Mouse (Mus musculus) heart, adult 2 months (tissue): Measurements from ENCODE around the gene Tesk1. TPM values are rescaled to one million over a fixed set of nuclear protein-coding genes. Genes with fewer than 3 reads are reported as not detected.

Experiments used
- DNase-seq, 2 experiments: peaks; one replicate each; pipeline ENCODE4 v3.0.0; 2021
- H3K27ac ChIP-seq: fragments of 200-600 bp; 2 replicates; pipeline ENCODE4 v1.8.1; 2022
- H3K27me3 ChIP-seq: fragments of 200-500 bp; 2 replicates; pipeline ENCODE4 v1.6.1; 2012; ENCODE audit warnings: mild to moderate bottlenecking, low read length, inconsistent platforms, mixed read lengths; ENCODE audit not compliant: control insufficient read depth, insufficient read depth
- H3K36me3 ChIP-seq: fragments of 200-500 bp; 2 replicates; pipeline ENCODE4 v1.6.1; 2012; ENCODE audit warnings: low read length, inconsistent platforms; ENCODE audit not compliant: control insufficient read depth, insufficient read depth
- H3K4me1 ChIP-seq: fragments of 200-500 bp; 2 replicates; pipeline ENCODE4 v1.6.1; 2011; ENCODE audit warnings: low read length; ENCODE audit not compliant: control insufficient read depth, insufficient read depth
- H3K4me3 ChIP-seq: fragments of 200-600 bp; 2 replicates; pipeline ENCODE4 v1.8.1; 2022
- H3K79me2 ChIP-seq: fragments of 200-500 bp; replicated peaks from 2 replicates; pipeline ENCODE4 v1.6.1; 2012; ENCODE audit warnings: mild to moderate bottlenecking, inconsistent platforms, low read length, moderate library complexity, mixed read lengths; ENCODE audit not compliant: control insufficient read depth, insufficient read depth
- H3K9ac ChIP-seq: fragments of 200-500 bp; 2 replicates; pipeline ENCODE4 v1.6.1; 2012; ENCODE audit warnings: low read depth, mild to moderate bottlenecking, control low read depth, inconsistent platforms, low read length, mixed read lengths
- CTCF ChIP-seq: fragments of 200-600 bp; IDR thresholded peaks from 2 replicates; pipeline ENCODE4 v1.8.1; 2022; ENCODE audit warnings: antibody characterized with exemption, mild to moderate bottlenecking, moderate library complexity
- EP300 ChIP-seq: fragments of 200-500 bp; IDR thresholded peaks from 2 replicates; pipeline ENCODE4 v1.6.1; 2011; ENCODE audit warnings: low read depth, low read length, control low read depth; ENCODE audit not compliant: insufficient read depth
- POLR2A ChIP-seq: fragments of 200-500 bp; IDR thresholded peaks from 2 replicates; pipeline ENCODE4 v1.6.1; 2011; ENCODE audit warnings: mild to moderate bottlenecking, low read depth, low read length, control low read depth; ENCODE audit not compliant: insufficient read depth
- WGBS: fragments of 180-500 bp; shearing (Covaris S2); methylation state at CpG from one replicate; pipeline ENCODE4 v1.1.7; 2018; 5-methylcytosine and 5-hydroxymethylcytosine counted together
- intact Hi-C: fragments of 180-260 bp; cut with DNase I; formaldehyde crosslinking; loops from one replicate; pipeline ENCODE4 v1.15.1; 2025
- polyA plus RNA-seq: library from polyadenylated mRNA; depleted of rRNA; stranded (reverse); fragments of >200 nt; gene quantifications from 2 replicates; pipeline ENCODE4 v1.2.3, GENCODE M21; 2012
- total RNA-seq, 2 experiments: library from RNA; stranded (reverse); gene quantifications; 2 replicates each; pipeline ENCODE4 v1.2.3; 2021

Tesk1 gene
- total and polyA plus RNA-seq, 3 experiments, result 36.6 to 51.5 (median 37.5) TPM

GRCm38 (mm10) chr4:43416071-43416490 lies 25.7 kb upstream of the Tesk1 start:
- no peak overlapping the region for H3K27ac ChIP-seq
- peaks cover 10% of the 10 kb centered on the region for H3K79me2 ChIP-seq
- intact Hi-C loops, result no loop called here
- H3K9ac ChIP-seq, result no peak overlapping the region
- TF ChIP-seq CTCF (no peak), EP300 (no peak), POLR2A (no peak)
- H3K4me3 ChIP-seq, result no peak overlapping the region
- peaks cover 17% of the 10 kb centered on the region for H3K4me1 ChIP-seq
- H3K27me3 ChIP-seq, result no peaks in the 10 kb centered on the region
- H3K36me3 ChIP-seq, result peaks cover 6% of the 10 kb centered on the region
- 95% methylated on average over 22 of the region's 22 CpGs for WGBS
- DNase-seq, result peak in 1 of 2 experiments; percentile 21

- H3K9ac ChIP-seq, result no peak overlapping the region; the same call in 1 of the 2 replicates
- WGBS, result 56% methylated on average over 16 of the region's 16 CpGs
- H3K4me1 ChIP-seq, result peaks cover 16% of the 10 kb centered on the region
- TF ChIP-seq EP300, result no peak
- no peak for TF ChIP-seq CTCF
- no peak for TF ChIP-seq POLR2A
- peak overlapping the region; percentile 17 for H3K27ac ChIP-seq
- H3K36me3 ChIP-seq, result peaks cover 6% of the 10 kb centered on the region
- H3K27me3 ChIP-seq, result no peaks in the 10 kb centered on the region
- intact Hi-C loops, result no loop called here
- peaks cover 10% of the 10 kb centered on the region for H3K79me2 ChIP-seq
- no peak overlapping the region for H3K4me3 ChIP-seq
- peak in 1 of 2 experiments; percentile 19 for DNase-seq
Measured at GRCm38 (mm10) chr4:43417269-43418062, 24.3 kb upstream of the Tesk1 start.

GRCm38 (mm10) chr4:43418450-43418849 lies 23.3 kb upstream of the Tesk1 start:
- no peaks in the 10 kb centered on the region for H3K27me3 ChIP-seq
- peaks cover 10% of the 10 kb centered on the region for H3K79me2 ChIP-seq
- DNase-seq, result peak in 1 of 2 experiments; percentile 17
- intact Hi-C loops, result no loop called here
- peaks cover 16% of the 10 kb centered on the region for H3K4me1 ChIP-seq
- TF ChIP-seq CTCF (no peak), EP300 (no peak), POLR2A (no peak)
- no peak overlapping the region for H3K4me3 ChIP-seq
- H3K36me3 ChIP-seq, result peaks cover 10% of the 10 kb centered on the region
- 30% methylated on average over 4 of the region's 4 CpGs for WGBS
- no peak overlapping the region for H3K9ac ChIP-seq
- peak overlapping the region; percentile 84 for H3K27ac ChIP-seq

- TF ChIP-seq EP300 (peak; percentile 50; the same call in 1 of the 2 replicates), POLR2A (peak; percentile 51; the same call in 1 of the 2 replicates), CTCF (peak; percentile 55)
- Histone ChIP-seq H3K79me2 (peaks cover 10% of the 10 kb centered on the region), H3K4me1 (peaks cover 16% of the 10 kb centered on the region), H3K27ac (peak overlapping the region; percentile 84), H3K9ac (no peak overlapping the region), H3K27me3 (no peaks in the 10 kb centered on the region), H3K4me3 (no peak overlapping the region), H3K36me3 (peaks cover 10% of the 10 kb centered on the region)
- intact Hi-C loops, result no loop called here
- peak; percentile 63 to 72 for DNase-seq
- whole genome bisulfite sequencing, result 30% methylated on average over 15 of the region's 15 CpGs
Measured at GRCm38 (mm10) chr4:43418973-43419656, 22.6 kb upstream of the Tesk1 start.

- Histone ChIP-seq H3K79me2 (peaks cover 6% of the 10 kb centered on the region), H3K9ac (peak overlapping the region; percentile 28), H3K27me3 (no peaks in the 10 kb centered on the region), H3K27ac (peak overlapping the region; percentile 84), H3K4me3 (no peak overlapping the region), H3K36me3 (peaks cover 10% of the 10 kb centered on the region), H3K4me1 (peaks cover 16% of the 10 kb centered on the region)
- DNase-seq, result peak in 1 of 2 experiments; percentile 38
- intact Hi-C loops, result loop anchor here (1.0 to 5.0 kb wide), 5 partner anchors 14 to 373 kb away; partner anchors contain the start of genes Atp8b5 and Fam214b
- WGBS, result 34% methylated on average over 9 of the region's 9 CpGs
- TF ChIP-seq EP300, result 0 out of 2 replicates have a peak, but pooled peaks have one; percentile 38
- TF ChIP-seq POLR2A, result no peak
Measured at GRCm38 (mm10) chr4:43419801-43420281, 21.9 kb upstream of the Tesk1 start.
